Mouse (Mus musculus) hematopoietic stem cell, adult 5-6 weeks (primary cell): ENCODE data around the gene Rbm12. TPM values are rescaled to one million over a fixed set of nuclear protein-coding genes. Genes with fewer than 3 reads are reported as not detected.

Experiments
- total RNA-seq: library from RNA; stranded (forward); fragments of 172-1452, 232-1000 nt; gene quantifications from 2 replicates; pipeline ENCODE4 v1.2.3, GENCODE M21; 2017

Gene Rbm12
- total RNA-seq, 1 experiment from 2014 or later, result 79.7 TPM

Other genes with a start within 250 kb of the Rbm12 start
- 28.0 and 59.3 TPM in 2 replicates for gene Uqcc1, start 181.7 kb downstream of the Rbm12 start, total RNA-seq
- gene Gm15557, start 171.2 kb downstream of the Rbm12 start, total RNA-seq, result not detected in 2 replicates
- not detected in 2 replicates for gene Gdf5, start 166.6 kb downstream of the Rbm12 start, total RNA-seq
- gene Cep250, start 155.5 kb downstream of the Rbm12 start, total RNA-seq, result 30.9 and 66.9 TPM in 2 replicates
- 0.69 and 1.4 TPM in 2 replicates for gene 6430550D23Rik, start 104.0 kb downstream of the Rbm12 start, total RNA-seq
- 84.0 and 97.9 TPM in 2 replicates for gene Ergic3, start 103.9 kb downstream of the Rbm12 start, total RNA-seq
- not detected in 2 replicates for gene Fer1l4, start 59.0 kb downstream of the Rbm12 start, total RNA-seq
- 2.2 and 3.9 TPM in 2 replicates for gene Spag4, start 46.8 kb downstream of the Rbm12 start, total RNA-seq
- gene Cpne1, start within 50 bp of the Rbm12 start, total RNA-seq, result 19.0 and 19.3 TPM in 2 replicates
- gene Gm28036, start 15.1 kb upstream of the Rbm12 start, total RNA-seq, result 44.1 and 94.3 TPM in 2 replicates
- 10.6 and 18.3 TPM in 2 replicates for gene Romo1, start 32.1 kb upstream of the Rbm12 start, total RNA-seq
- gene Nfs1, start 32.2 kb upstream of the Rbm12 start, total RNA-seq, result 32.7 and 37.4 TPM in 2 replicates
- 988 and 1,114 TPM in 2 replicates for gene Rbm39, start 68.3 kb upstream of the Rbm12 start, total RNA-seq
- gene Phf20, start 84.5 kb upstream of the Rbm12 start, total RNA-seq, result 65.4 and 111 TPM in 2 replicates
- gene Cnbd2, start 200.3 kb upstream of the Rbm12 start, total RNA-seq, result 3.8 and 10.5 TPM in 2 replicates
- 20.2 and 27.3 TPM in 2 replicates for gene Scand1, start 200.7 kb upstream of the Rbm12 start, total RNA-seq